Mouse (Mus musculus): ENCODE measurements at regions not wholly inside any gene's neighbourhood (a gene's known extent, or its start where the extent isn't known, plus 50 kb on each side); places are given as distances from the start of the nearest gene placed in this dataset.

DNA sequence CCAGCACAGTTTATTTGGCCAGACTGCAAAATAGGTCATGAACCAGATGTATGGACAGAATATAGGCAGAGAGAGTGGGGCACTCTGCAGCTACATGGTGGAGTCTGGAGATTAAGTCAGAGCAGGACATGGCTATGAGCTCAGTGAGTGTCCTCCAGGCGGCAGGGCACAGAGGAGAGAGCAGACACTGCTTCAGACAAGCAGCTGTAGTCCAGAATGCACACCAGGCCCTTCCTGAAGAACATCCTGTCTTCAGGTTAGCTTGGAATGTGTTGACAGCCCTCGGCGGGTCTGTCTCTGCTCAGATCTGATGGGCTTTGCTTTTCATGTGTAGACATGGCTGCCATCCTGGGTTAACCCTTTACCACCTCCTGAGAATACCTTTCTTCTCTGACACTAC lies 238.6 kb downstream of the Nuak1 start:
- no peak for TF ChIP-seq CTCF (IDR thresholded peaks at IDR 0.05; ENCODE audit: control insufficient read depth, insufficient read depth, low read length)
- TF ChIP-seq POLR2A (IDR thresholded peaks at IDR 0.05; ENCODE audit: borderline replicate concordance, control insufficient read depth, low read depth, low read length): no peak

Data from bone marrow, adult 2 months (tissue).